Mouse (Mus musculus) midbrain, embryonic 16.5 days (tissue): ENCODE measurements around the gene Ccdc183. TPM values are rescaled to one million over a fixed set of nuclear protein-coding genes. Genes with fewer than 3 reads are reported as not detected.

ENCODE experiments used
- ATAC-seq: fragments of 200-750 bp; cut with Nextera tagmentation; 2 replicates; pipeline ENCODE4 v1.8.0; 2017; ENCODE audit warnings: moderate TSS enrichment
- H3K27ac ChIP-seq: fragments of 300-500 bp; sonication (generic); 2 replicates; pipeline ENCODE4 v1.5.1; 2014; ENCODE audit warnings: mild to moderate bottlenecking, low read length, mixed read lengths
- H3K27me3 ChIP-seq: fragments of 300-500 bp; sonication (generic); 2 replicates; pipeline ENCODE4 v1.6.1; 2014; ENCODE audit warnings: low read depth, low read length, mixed read lengths; ENCODE audit not compliant: control insufficient read depth, insufficient read depth
- H3K36me3 ChIP-seq: fragments of 300-500 bp; sonication (generic); 2 replicates; pipeline ENCODE4 v1.6.1; 2014; ENCODE audit warnings: mild to moderate bottlenecking, low read length, moderate library complexity, mixed read lengths; ENCODE audit not compliant: control insufficient read depth, insufficient read depth
- H3K4me1 ChIP-seq: fragments of 300-500 bp; sonication (generic); 2 replicates; pipeline ENCODE4 v1.6.1; 2014; ENCODE audit warnings: mild to moderate bottlenecking, low read length, mixed read lengths; ENCODE audit not compliant: control insufficient read depth, insufficient read depth
- H3K4me2 ChIP-seq: fragments of 300-500 bp; sonication (generic); 2 replicates; pipeline ENCODE4 v1.6.1; 2014; ENCODE audit warnings: mild to moderate bottlenecking, low read length, mixed read lengths
- H3K4me3 ChIP-seq: fragments of 300-500 bp; sonication (generic); 2 replicates; pipeline ENCODE4 v1.5.1; 2014; ENCODE audit warnings: low read depth, mild to moderate bottlenecking, low read length, moderate library complexity, mixed read lengths
- H3K9ac ChIP-seq: fragments of 300-500 bp; sonication (generic); 2 replicates; pipeline ENCODE4 v1.6.1; 2014; ENCODE audit warnings: low read depth, low read length, mixed read lengths
- H3K9me3 ChIP-seq: fragments of 300-500 bp; sonication (generic); replicated peaks from 2 replicates; pipeline ENCODE4 v1.6.1; 2014; ENCODE audit warnings: mild to moderate bottlenecking, low read length, mixed read lengths; ENCODE audit not compliant: control insufficient read depth, poor library complexity, severe bottlenecking
- WGBS: fragments of 180-500 bp; shearing (Covaris S2); extraction: QIAGEN DNeasy Blood & Tissue Kit; methylation state at CpG from one replicate; pipeline ENCODE4 v1.1.7; 2014; 5-methylcytosine and 5-hydroxymethylcytosine counted together
- polyA plus RNA-seq: library from polyadenylated mRNA; unstranded; fragments of >200 nt; fragmentation: Nextera tagmentation; extraction: Ambion mirVana; gene quantifications from 2 replicates; pipeline ENCODE4 v1.2.1, GENCODE M21; 2015

Ccdc183 gene
- polyA plus RNA-seq, 1 experiment from 2014 or later, result 0.24 TPM

DNA sequence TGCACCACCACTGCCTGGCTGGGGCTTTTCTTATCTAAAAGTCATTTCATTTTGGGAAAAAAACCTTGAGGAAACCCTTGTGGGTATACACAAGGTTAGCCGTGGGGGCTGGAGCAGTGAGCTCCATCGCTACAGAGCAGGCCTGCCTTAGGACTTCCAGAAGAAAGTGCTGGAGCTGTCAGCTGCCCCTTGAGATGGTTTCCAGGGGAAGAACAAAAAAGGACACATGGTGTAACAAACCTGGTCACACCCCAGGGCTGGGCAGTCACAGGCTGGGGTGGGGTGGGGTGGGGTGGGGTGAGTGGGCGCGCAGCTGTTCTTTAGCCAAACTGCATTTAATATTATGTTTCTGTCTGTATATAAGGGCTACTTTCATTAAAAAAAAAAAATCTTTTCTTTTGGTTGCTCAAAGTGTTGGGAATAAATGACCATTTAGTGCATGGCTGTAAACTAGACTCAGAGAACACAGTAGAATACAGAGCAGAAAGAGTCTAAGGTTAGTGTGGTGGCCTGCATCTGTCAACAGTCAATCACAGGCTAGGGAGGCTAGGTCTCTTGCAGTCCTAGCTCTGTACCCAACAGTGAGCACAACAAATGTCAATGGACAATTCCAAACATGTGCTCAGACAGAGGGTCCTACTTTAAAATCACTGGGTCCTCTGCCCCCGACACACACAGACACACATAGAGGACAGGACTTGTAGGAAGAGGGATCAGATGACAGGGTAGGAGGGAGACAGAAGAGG is 20.5 kb downstream of the Ccdc183 start:
- Histone ChIP-seq H3K36me3 (peaks cover 69% of the 10 kb centered on the region), H3K4me3 (no peak overlapping the region), H3K9me3 (no peaks in the 10 kb centered on the region), H3K4me2 (no peak overlapping the region), H3K27ac (no peak overlapping the region), H3K9ac (no peak overlapping the region), H3K27me3 (no peaks in the 10 kb centered on the region), H3K4me1 (no peaks in the 10 kb centered on the region)
- ATAC-seq, result no peak
- WGBS, result 97% methylated on average over 5 of the region's 5 CpGs

DNA sequence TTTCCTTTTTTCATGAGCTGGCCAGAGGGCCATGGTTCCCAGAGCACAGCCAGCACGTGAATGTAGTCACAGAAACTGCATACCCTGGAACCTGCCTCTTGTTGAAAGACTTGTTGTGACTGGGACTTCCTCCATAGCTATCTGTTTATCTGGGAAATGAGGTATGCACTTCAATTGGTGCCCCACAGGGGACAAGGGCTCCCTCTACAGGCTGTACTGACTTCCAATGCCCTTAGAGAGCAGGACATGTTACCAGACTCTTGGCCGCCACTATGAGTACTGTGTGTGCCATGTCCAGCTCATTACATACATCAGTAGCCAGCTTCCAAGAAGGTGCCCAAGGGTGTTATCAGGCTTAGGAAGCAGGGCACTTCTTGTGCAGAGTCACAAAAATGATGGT is 25.6 kb downstream of the Ccdc183 start:
- Histone ChIP-seq H3K9ac (no peak overlapping the region), H3K4me2 (no peak overlapping the region), H3K27me3 (no peaks in the 10 kb centered on the region), H3K27ac (no peak overlapping the region), H3K36me3 (peaks cover 46% of the 10 kb centered on the region), H3K4me1 (no peaks in the 10 kb centered on the region), H3K9me3 (no peaks in the 10 kb centered on the region), H3K4me3 (no peak overlapping the region)
- 83% methylated on average over 2 of the region's 2 CpGs for whole genome bisulfite sequencing
- no peak for ATAC-seq

DNA sequence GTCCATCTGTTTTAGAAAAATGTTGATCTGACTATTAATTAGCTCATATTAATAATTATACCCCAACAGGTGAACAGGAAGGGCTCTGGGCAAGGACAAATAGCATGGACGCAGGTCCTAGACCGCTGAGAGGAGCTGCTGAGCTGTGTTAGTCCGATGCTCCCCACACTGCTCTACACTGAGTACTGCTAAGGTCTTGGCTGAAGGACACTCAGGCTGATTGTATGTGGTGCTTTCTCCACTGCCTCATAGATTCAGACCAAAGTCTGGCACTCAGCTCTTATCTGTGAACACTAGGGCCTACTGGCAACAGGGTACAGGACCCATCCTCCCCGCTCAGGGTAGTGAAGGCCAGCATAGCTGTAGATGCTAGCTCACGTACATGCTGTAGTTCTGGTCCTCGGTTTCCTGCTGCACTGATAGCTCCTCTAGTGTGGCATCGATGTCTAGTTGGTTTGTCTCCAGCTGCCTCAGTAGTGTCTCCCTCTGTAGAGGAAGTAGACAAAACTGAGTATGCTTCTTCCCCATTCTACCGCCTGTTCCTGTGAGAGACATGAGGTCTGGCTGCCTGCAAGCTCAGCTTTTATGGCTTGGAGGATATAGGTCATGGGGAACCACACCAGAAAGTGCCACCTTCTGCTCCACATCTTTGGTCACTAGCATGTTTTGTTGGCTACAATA is 29.1 kb downstream of the Ccdc183 start:
- ATAC-seq, result no peak
- WGBS, result 95% methylated on average over 8 of the region's 8 CpGs
- Histone ChIP-seq H3K4me3 (no peak overlapping the region), H3K4me2 (no peak overlapping the region), H3K36me3 (peaks cover 39% of the 10 kb centered on the region), H3K27me3 (no peaks in the 10 kb centered on the region), H3K27ac (no peak overlapping the region), H3K4me1 (no peaks in the 10 kb centered on the region), H3K9me3 (no peaks in the 10 kb centered on the region), H3K9ac (no peak overlapping the region)

DNA sequence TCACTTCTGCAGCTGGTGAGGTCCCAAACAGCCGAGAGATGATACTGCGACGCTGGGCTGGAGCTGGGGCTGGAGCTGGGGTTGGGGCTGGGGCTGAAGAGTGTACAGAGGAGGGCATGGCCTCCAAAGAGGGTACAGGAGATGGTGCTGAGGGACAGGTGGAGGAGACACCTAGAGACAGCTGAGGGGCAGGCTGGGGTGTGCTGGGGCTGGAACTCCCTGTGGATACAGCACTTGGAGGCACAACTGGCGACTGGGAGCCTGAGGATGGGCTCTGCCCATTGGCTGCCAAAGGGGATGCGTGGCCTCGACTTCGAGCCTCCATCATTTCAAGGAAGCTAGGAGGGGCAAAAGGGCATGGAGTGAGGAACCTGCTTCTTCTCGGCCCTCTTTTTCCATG is 30.2 kb downstream of the Ccdc183 start:
- Histone ChIP-seq H3K27ac (no peak overlapping the region), H3K9me3 (no peaks in the 10 kb centered on the region), H3K36me3 (peaks cover 29% of the 10 kb centered on the region), H3K9ac (no peak overlapping the region), H3K4me1 (peaks cover 6% of the 10 kb centered on the region), H3K4me2 (no peak overlapping the region), H3K4me3 (no peak overlapping the region), H3K27me3 (no peaks in the 10 kb centered on the region)
- 93% methylated on average over 8 of the region's 8 CpGs for WGBS
- ATAC-seq, result no peak

DNA sequence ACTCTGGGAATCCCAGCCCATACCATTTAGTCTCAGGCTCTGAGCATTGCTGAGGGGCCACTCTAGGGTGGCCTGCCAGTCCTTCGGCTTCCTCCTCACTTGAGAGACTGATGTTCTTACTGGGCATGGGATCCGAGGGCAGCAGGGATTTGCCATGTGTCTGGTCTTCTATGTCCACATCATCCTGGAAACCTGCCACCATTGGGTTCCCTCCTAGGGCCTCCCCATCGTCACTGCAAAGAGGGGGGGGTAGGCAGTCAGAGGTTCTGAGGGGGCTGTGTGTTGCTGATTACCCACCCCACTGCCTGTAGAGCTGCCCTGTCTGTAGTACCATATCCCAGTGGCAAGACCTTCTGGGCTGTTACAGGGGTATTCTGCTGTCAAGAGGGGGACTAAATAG is 31.9 kb downstream of the Ccdc183 start:
- H3K9ac ChIP-seq, result no peak overlapping the region
- H3K27me3 ChIP-seq, result peaks cover 1% of the 10 kb centered on the region
- H3K4me3 ChIP-seq, result no peak overlapping the region
- H3K4me1 ChIP-seq, result peaks cover 18% of the 10 kb centered on the region
- ATAC-seq, result no peak
- no peak overlapping the region for H3K4me2 ChIP-seq
- 83% methylated on average over 3 of the region's 3 CpGs for WGBS
- no peak overlapping the region for H3K27ac ChIP-seq
- peaks cover 16% of the 10 kb centered on the region; the same call in 1 of the 2 replicates for H3K36me3 ChIP-seq
- no peaks in the 10 kb centered on the region for H3K9me3 ChIP-seq

DNA sequence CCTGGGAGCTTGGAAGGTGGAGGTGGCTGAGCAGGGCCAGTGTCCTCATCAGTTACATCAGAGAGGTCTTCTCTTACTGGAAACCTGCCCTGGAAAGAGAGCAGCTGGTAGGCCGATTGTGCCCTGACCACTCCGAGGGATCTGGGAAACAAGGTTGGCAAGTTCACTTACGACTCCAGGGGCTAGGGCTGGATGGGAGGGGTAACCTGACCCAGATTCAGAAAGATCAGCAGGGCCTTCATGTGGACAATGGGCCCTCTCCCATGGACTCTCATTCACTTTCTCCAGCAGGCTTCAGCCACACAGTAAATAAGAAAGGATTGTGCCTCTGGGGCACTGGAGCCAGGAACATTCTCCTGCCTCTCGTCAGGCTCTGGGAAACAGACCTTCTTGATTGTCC is 32.6 kb downstream of the Ccdc183 start:
- no peak overlapping the region for H3K4me3 ChIP-seq
- no peaks in the 10 kb centered on the region for H3K9me3 ChIP-seq
- peaks cover 16% of the 10 kb centered on the region; the same call in 1 of the 2 replicates for H3K36me3 ChIP-seq
- peaks cover 9% of the 10 kb centered on the region for H3K27me3 ChIP-seq
- no peak overlapping the region for H3K4me2 ChIP-seq
- H3K27ac ChIP-seq, result no peak overlapping the region
- 83% methylated on average over 4 of the region's 4 CpGs for WGBS
- H3K4me1 ChIP-seq, result peaks cover 25% of the 10 kb centered on the region
- H3K9ac ChIP-seq, result no peak overlapping the region
- ATAC-seq, result no peak

DNA sequence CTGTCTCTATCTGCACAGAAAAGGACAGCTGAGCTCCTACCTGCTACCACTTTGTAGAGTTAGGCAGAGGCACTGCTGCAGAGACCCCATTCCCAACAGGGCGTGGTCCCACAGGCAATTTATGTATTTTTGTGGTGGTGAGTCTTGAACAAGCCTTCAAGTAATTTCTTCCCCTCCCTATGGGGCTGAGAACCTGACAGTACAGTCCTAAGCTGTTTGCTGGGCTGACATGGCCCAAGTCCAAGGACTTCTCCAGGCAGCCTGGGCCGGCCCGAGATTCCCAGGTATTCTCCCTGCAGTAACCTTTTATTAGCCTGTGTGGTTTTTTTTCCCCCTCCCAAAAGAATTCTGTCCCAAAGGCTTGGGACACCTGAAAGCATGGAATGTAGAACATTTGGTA is 33.3 kb downstream of the Ccdc183 start:
- Histone ChIP-seq H3K4me3 (no peak overlapping the region), H3K4me2 (no peak overlapping the region), H3K27me3 (peaks cover 16% of the 10 kb centered on the region), H3K9ac (no peak overlapping the region), H3K27ac (no peak overlapping the region), H3K9me3 (no peaks in the 10 kb centered on the region), H3K4me1 (peaks cover 30% of the 10 kb centered on the region), H3K36me3 (peaks cover 16% of the 10 kb centered on the region; the same call in 1 of the 2 replicates)
- WGBS, result 91% methylated on average over 3 of the region's 3 CpGs
- ATAC-seq, result no peak

DNA sequence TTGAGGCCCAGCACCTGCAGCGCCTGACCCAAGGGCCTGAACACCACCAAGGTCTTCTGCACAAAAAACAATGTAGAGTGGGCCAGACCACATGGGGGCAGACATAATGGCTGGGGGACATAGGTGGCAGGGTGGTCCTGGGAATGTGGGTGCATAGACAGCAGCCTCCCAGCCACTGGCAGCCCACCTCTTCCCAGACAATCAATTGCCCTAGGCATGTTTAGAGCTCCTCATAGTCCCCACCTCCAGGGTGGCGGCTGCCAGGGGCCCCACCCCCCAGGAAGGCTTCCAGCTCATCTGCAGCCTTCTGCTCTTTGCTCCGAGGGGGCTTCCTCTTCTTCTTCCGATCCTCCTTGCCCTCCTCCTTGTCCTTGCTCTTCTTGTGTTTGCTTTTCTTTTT is 33.9 kb downstream of the Ccdc183 start:
- Histone ChIP-seq H3K36me3 (peaks cover 21% of the 10 kb centered on the region; the same call in 1 of the 2 replicates), H3K4me3 (no peak overlapping the region), H3K27me3 (peaks cover 22% of the 10 kb centered on the region), H3K27ac (no peak overlapping the region), H3K9ac (no peak overlapping the region), H3K9me3 (no peaks in the 10 kb centered on the region), H3K4me1 (peaks cover 30% of the 10 kb centered on the region), H3K4me2 (no peak overlapping the region)
- WGBS, result 71% methylated on average over 4 of the region's 4 CpGs
- ATAC-seq, result no peak

DNA sequence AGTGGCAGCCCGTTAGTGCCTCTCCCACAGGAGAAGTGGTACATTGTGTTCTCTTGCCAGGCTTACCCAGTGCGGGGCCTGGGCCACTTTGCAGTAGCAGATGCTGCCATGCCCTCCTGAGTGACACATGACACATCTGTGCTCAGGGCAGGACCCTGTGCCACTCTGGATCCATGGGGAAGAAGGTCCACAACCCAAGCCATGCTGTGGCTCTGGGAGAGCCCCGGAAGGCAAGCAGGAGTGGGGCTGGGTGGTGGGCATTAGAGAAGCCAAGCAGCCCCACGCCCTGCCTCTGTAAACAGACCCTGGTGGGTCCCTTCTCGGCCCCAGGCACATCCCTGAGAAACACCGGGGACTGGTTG is 34.4 kb downstream of the Ccdc183 start:
- H3K27ac ChIP-seq, result no peak overlapping the region
- no peak overlapping the region for H3K4me3 ChIP-seq
- no peak for ATAC-seq
- 81% methylated on average over 6 of the region's 6 CpGs for whole genome bisulfite sequencing
- H3K9me3 ChIP-seq, result no peaks in the 10 kb centered on the region
- no peak overlapping the region for H3K9ac ChIP-seq
- no peak overlapping the region for H3K4me2 ChIP-seq
- peaks cover 26% of the 10 kb centered on the region for H3K27me3 ChIP-seq
- H3K4me1 ChIP-seq, result peaks cover 32% of the 10 kb centered on the region
- H3K36me3 ChIP-seq, result peaks cover 22% of the 10 kb centered on the region; the same call in 1 of the 2 replicates
